Mouse (Mus musculus): ENCODE results near the gene 1700037C18Rik.

The 1700037C18Rik gene

DNA sequence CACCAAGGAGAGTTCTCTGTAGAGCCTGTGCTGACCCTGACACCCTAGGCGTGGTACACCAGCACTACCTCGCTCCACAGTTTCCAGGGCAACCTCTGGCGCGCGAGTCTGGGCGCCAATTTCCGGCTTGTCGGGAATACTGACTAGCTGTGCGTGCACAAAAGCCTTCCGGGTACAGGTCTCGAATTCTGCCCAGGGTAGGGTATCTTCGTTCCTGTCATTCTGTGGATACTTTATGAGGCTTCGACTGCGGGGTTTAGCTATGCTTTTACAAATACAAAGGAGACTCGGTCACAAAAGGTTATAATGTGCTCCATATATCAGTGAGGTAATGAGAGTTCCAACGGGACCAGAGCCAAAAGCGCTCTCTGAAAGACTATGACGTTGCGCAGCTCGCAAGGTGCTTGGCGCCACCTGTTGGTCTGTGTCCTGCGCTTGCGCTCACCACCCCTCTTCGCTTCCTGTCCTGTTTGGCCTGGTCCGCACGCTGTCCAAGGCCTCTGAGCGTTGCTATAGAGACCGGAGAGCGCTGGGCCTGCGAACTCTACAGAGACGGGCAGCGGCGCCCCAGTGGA lies at the start of gene 1700037C18Rik, which contains the start of gene Cluap1:
Gene 1700037C18Rik (minus strand): TSS at position 153 of the 575 bp plus-strand sequence.
Gene Cluap1 (plus strand): TSS at position 265 of the 575 bp plus-strand sequence.
- DNase-seq (ENCODE audit: low read depth, low spot score): peak; percentile 95

DNA sequence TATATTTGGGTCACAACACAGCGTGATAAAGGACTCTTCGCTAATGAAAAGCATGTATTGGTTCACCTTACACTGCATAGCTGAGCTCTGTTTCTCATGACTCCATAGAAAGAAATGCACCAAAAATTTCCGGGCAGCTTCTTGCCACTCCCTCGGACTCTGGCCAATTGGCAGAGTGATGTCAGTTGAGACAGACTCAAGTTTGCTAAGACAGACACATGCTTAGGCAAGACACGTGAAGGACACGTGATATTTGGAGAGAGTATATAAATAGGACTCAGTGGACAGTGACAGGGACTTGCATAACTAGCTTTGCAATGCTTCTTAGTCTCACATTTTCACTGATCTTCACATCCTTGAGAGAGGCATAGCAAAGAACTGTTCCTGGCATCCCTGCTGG lies 47.9 kb upstream of the 1700037C18Rik start:
- no peak for DNase-seq (ENCODE audit: low read depth, low spot score)

DNA sequence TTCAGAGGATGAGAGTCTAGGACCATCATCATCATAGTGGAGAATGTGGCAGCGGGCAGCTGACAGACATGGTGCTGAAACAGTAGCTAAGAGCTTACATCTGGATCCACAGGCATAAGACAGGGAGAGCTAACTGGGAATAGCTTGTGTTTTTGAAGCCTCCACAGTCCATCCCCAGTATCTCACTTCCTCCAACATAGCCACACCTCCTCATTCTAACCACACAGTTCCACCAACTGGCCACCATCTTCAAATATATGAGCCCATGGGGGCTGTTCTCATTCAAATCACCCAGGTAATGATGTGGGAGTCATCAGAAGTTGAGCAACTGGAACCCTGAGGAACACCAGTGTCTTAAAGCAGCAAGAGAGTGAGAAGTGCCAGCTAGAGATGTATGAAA lies 42.7 kb upstream of the 1700037C18Rik start:
- DNase-seq (ENCODE audit: low read depth, low spot score): no peak

DNA sequence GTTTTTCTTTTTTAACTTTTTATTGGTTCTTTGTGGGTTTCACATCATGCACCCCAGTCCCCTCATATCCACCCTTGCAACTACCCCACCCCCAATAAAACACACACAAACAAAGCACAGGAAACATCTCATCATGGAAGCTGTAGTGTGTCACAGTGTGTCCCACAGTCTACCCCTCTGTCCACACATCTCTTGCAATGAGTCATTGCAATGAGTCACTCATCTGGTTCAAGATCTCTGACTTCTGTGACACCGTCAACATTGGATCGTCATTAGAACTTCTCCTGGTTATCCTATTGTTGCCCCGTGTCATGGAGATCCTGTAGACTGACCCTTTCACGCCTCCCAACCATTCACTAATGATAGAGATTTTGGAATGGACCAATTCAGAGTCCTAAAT lies 26.2 kb upstream of the 1700037C18Rik start:
- no peak for DNase-seq (ENCODE audit: low read depth, low spot score)

DNA sequence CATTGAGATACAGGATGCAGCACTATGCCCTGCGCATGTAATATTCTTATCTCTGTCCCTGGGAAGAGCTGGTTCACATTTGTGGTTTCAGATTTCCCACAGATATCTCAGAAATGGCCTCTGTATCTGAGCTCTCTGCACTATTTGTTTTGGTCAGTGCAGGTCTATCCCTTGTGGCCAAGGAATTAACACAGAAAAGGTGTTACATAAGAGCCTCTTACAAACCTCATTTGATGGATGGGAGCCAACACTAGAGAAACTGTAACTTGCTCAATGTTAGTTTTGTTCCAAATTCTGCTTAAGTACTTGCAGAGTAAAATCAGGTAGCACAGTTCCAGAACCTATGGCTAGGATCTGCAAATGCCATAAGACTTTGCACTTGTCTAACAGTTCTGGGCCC lies 25.6 kb upstream of the 1700037C18Rik start:
- no peak for DNase-seq (ENCODE audit: low read depth, low spot score)

DNA sequence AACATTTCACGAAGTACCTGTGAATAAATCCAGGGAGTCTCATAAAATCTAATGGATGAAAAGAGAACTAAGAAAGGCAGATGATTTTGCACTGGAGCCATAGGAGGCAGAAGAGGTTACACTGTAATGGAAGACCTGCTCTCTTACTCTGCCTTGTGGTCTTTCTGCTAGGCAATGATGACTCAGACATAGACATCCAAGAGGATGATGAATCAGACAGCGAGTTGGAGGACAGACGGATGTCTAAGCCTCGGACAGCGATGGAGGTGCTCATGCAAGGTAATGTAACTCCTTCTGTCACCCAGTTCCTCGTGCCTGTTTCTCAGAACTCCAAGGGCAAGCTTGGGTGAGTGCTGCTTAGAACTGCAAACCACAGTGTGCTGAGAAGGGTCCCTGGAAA lies 25.0 kb upstream of the 1700037C18Rik start:
- DNase-seq (ENCODE audit: low read depth, low spot score): no peak

DNA sequence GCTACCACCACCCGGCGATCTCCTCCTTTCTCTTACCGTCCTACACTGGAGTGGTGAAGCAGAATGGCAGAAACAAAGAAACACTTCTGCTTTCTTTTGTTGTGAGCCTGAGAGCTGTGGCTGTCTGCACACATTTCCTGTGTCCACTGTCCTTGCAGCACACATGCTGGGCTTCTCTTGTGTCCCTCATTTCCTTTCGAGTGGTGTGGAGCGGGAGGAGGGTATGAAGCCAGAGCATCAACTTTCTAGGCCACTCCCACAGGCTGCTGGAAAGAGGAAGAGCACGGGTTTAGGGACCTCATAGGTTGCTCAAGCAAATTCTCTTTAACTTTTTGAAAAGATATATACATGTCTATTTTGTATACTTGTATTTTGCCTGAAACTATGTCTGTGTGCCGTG lies 20.7 kb upstream of the 1700037C18Rik start:
- no peak for DNase-seq (ENCODE audit: low read depth, low spot score)

DNA sequence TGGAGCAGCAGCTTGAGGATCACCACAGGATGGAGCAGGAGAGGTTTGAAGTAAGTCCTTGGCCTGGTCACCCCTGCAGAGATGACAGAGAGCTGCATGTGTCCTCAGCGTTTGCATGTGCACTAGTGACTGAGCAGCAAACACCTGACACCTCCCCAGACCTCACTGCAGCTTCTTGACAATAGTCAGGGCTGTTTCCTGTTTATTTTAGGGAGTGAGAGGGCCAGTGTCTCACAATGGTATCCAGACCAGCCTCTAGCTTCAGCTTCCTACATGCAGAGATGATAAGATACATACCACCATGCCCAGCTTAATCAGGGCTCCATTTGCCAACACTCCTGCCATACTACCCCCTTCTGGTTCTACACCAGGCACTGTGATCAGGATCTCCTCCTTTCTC lies 20.1 kb upstream of the 1700037C18Rik start:
- DNase-seq (ENCODE audit: low read depth, low spot score): no peak

DNA sequence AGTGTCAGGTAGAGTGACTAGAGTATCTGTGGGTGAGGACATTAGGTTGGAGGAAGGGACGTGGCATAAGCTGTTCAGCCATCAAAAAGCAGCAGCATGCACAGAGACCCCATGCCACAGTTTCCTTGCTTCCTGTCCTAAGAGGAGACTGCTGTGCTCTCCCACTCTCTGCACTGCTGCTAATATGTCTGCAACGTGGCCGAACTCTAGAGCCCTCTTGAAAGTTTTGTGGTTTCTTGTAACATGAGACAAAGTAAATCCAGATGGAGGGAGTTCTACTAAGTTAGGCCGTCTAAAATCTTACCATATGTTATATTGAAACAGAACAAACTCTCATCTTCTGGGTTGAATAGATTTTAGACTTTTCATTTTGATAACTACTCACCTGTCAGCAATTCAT lies 15.5 kb upstream of the 1700037C18Rik start:
- DNase-seq (ENCODE audit: low read depth, low spot score): peak; percentile 17

DNA sequence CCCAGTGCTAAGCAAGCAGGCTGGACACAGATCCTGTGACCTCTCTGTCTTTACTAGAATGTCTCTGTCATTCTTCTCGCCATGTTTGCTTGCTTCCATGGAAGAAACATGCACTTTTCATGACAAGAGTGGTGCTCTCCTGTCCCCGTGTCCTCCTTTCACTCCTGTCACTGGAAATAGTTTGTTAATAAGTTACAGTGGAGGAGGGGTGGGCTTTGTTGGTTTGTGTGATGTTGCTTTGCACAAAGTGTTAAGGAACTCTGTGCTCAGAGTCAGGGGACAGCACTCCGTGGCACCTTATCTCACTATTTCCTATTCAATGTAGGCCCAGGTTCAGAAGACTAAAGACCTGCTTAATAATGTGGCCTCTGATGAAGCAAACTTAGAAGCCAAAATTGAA lies 15.0 kb upstream of the 1700037C18Rik start:
- no peak for DNase-seq (ENCODE audit: low read depth, low spot score)

DNA sequence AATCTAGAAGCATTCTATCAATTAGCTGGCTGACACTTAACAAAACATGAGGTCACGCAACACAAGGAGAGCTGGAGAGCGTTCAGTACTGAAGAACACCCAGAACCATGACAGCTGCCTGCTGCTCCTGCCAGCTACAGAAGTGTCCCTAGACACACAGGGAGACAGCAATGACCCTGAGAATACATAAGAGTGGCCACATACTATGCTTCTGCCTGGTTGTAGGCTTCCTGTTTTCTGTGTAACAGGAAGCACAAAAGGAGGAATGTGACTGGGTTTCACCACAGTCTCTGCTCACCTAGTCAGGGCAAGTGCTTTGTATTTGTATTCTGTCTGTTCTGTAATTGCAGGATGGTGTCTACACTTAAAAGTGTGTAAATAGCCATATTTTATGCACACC lies 12.3 kb upstream of the 1700037C18Rik start:
- DNase-seq (ENCODE audit: low read depth, low spot score): no peak

DNA sequence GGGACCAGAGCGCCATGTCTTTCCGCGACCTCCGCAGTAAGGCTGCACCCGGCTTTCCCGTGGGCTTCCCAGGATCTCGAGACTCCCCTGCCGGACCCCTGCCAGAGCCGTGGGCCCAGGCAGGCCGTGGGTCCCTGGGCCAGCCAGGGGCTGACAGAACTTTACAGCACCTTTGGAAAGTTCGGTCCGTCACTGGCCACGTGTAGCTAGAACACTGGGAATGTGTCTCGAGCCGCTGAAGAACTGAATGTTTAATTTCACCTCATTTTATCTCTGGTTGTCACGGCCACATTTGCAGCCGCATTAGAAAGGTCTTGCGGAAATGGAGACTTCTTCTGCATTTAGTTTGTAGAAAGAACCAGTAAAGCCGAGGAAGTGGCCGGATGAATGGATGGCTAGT lies 629 bp upstream of the 1700037C18Rik start:
- no peak for DNase-seq (ENCODE audit: low read depth, low spot score)

DNA sequence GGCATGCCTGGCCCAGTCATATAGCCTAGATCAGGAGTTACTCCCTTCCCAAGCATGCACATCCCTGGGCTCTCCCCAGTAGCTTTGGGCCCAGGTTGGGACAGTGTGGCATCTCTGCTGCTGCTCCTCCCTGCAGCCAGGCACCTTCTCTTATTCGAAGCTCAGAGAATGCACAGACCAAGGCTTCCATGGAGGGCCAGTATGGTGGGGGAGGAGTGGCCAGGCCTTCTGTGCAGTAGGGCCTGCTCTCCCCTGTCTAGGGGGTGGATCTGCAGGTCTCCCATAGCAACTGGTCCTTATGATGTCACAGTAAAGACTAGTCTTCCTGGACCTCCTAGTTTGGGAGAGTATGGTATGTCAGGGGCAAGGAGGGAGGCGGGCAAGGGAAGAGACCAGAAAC lies 1.0 kb downstream of the 1700037C18Rik start:
- no peak for DNase-seq (ENCODE audit: low read depth, low spot score)

DNA sequence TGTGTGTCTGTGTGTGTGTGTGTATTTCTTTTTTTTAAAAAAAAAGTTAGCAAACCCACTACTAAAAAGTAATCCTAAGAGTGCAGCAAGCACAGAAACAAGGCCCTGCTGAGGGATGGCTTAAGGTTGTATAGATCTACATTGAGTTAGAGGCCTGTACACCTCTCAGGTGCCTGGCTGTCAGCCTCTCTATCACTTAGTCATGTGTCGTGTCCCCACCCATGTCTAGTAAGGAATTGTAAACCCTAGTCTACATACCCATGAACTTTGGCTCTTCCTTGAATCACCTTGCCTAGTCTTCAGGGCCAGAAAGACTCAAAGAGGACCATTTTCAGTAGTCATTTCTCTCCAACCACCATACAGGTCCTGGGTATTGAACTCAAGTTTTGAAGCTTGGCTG lies 11.9 kb downstream of the 1700037C18Rik start:
- no peak for DNase-seq (ENCODE audit: low read depth, low spot score)

DNA sequence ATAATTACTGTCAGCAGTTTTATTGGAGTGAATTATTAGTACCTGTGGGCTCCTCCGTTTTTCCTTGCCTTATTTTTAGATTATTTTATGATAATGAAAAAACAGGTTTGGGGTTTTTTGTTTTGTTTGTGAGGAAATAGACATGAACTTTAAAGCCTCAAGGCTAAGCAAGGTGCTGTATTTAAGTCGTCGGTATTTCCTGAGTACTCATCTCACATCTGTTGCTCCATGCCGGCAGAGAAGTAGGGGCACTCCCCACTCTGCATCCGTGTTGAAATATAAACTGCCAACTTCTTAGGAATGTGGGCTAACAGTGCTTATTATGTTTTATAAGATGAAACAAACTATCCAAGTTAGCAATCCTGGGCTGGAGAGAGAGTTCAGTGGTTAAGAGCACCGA lies 12.4 kb downstream of the 1700037C18Rik start:
- DNase-seq (ENCODE audit: low read depth, low spot score): no peak

DNA sequence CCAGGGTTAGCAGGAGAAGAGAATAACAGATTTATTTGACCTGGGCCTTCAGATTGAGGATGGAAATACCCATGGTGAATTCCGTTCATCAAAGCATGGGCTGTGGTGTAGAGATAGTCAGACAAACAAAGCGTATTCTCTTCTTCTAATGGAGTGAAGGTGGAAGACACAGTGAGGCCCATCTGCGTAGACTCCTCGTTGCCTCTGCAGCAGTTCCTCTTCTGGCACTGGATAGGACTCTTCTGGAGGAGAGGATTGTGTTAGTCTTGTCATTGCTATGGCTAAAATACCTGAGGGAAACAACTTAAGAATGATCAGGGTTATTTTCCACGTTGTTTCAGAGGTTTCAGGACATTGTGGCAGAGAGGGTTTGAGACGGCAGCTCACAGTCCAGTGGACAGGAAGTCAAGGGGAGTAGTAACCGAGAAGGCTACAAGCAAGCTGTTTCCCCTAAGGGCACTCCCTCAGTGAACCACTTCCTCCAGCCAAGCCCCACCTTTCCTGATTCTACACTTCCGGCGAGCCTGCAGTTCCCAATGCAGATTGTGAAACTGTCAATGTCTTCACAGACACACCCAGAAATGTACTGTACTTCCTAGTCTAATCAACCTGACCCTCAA lies 13.2 kb downstream of the 1700037C18Rik start:
- DNase-seq (ENCODE audit: low read depth, low spot score): no peak

DNA sequence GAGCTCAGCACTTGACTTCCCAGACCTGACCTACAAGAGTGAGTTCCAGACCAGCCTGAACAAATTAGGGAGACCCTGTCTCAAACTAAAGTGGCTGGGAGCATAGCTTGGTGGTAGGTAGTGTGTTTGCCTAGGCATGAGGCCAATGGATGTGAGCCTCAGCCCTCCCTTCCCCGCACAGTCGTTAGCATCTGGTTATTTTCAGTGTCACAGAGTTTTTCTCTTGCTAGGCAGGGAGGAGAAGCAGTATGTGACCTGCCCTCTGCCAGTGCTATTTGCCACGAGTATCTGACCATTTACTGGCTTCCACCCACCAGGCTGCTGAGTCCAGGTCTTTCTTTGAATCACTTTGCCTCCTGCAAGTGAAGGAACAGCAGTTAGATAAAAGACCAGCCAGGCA lies 14.8 kb downstream of the 1700037C18Rik start:
- no peak for DNase-seq (ENCODE audit: low read depth, low spot score)

DNA sequence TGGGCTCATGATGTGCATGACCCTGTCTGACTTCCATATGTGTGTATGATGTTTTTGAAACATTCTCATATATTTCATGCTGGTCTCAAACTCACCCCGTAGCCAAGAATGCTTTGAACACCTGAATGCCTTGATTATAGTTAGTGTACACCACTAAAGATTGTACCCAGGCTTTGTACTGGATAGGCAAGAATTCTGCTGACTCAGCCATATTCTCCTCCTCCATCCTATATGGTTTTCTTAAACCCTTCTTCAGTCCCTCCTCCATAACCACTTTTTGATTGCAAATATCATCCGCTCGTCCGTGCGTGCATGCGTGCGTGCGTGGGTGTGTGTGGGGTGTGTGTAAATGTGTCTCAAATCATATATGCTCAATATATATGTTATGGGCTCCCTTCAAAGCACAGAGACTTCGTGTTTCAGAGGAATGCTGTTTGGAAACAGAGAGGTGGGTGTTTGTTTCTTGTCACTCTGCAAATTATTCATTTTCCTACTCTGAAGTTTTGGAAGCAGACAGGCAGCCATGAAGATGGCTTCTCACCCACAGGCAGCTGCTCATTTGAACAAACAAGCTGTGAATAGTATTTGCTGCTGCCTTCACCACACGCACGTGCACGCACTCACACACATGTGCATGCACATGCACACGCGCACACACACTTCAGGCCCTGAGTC lies 16.7 kb downstream of the 1700037C18Rik start:
- DNase-seq (ENCODE audit: low read depth, low spot score): no peak

DNA sequence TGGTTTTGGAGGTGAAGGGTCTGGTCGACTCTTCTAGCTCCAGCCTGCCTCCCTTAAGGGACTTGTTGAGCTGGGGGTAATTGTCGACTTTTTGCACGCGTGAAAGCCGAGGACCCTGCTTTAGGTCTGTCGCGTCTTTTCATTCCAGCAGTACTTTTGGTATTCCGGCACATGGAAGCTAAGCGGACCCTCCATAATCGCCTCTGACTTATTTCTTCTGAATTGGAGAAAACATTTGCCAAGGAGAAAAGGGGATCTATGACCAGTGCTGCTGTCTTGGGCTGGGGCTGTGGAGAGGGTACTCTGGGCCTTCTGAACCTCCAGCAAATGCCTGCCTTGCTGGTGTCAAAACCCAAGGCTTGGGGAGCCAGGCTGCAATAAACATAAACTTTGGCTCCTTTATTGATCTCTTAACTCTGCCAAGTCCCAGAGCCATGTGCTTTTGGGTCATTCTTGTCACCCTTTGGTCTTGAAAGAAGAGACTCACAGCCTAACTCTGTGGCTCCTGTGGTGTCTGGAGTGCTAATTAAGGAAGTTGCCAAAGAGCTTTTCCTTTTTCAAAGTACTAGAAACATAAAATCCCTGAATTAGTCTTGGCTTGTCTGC lies 23.3 kb downstream of the 1700037C18Rik start:
- DNase-seq (ENCODE audit: low read depth, low spot score): peak; percentile 6

DNA sequence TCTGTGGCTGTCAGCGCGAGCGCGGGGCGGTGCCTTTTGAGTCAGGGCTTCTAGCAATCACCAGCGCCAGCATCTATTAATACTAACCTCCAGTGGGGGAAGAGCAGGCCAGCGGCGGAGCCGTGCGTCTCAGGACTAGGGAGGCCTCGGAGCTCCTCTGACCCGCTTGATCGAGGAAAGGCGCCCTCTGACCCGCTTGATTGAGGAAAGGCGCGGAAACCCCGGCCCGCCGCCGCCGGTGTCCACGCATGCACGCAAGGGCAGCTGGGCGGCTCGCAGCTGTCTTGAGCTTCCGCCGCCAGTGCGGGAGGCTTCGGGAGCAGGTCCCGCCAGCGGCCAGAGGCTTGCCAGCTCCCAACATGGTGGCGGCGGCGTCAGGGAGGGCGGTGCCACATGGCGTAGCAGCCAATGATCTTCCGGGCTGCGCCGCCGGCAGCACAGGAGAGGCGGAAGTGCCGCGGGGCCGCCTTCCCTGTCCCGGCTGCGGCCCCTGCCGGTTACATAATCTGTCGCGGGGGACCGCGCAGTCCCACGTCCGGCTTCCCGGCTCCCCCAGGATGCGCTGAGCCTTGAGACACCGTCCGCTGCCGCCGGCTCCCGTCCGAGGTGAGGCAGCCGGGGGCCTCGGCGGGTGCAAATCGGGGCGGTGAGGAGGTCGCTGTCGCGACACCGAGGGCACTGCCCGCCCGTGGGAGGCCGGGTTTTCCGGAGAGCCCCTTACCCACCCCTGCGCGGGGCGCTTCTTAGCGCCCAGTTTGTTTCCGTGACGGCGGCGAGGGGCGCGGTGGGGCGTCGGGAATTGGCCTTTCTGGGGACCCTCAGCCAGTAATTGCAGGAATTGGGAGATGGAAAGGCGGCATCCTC lies 24.1 kb downstream of the 1700037C18Rik start, which contains the start of the genes Zfp597 and Gm20695:
Gene Zfp597 (minus strand): TSS at position 361 of the 864 bp plus-strand sequence.
Gene Gm20695 (plus strand): TSS at position 448 of the 864 bp plus-strand sequence.
- DNase-seq (ENCODE audit: low read depth, low spot score): peak; percentile 93

DNA sequence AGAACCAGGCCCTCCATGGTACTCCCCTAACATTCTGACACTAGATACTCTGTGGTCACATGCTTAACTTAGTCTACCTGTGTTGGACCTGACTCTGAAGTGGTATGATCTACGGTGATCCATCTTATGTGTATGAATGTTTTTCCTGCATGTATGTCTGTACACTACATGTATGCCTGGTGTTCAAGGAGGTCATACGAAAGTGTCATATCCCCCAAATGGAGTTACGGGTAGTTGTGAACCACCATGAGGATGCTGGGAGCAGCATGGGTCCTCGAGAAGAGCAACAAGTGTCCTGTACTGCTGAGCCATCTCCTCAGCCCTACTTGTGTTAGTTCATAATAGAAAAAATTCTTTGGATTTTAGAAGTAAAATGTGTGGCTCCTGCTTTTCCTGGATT lies 32.1 kb downstream of the 1700037C18Rik start:
- no peak for DNase-seq (ENCODE audit: low read depth, low spot score)

Data from mesoderm, embryonic 11.5 days (tissue).